Mouse (Mus musculus): ENCODE data around the gene Olfr331.
"Not testable (repeated sequence)": the region's sequence is repeated elsewhere in the genome, so short reads cannot be mapped to it uniquely, and the experiment has no call there.

Gene Olfr331

DNA sequence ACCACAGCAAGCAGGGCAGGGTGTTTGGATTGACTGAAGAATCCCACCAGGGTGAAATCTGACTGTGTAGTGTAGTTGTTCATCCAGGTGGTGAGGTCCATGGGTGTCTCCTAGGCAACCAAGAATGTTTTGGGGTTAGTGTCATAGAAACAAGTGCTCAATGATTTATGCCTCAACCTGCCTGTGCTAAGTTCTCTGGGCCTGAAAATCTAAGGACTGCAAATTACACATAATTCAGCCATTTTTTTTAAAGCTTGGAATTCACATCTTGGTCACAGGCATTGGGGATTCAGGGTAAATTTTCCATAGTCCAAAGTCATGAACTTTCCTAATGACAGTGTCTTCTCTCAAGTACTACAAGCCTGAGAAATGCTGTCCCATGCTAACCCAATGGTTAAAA lies at the start of gene Olfr331:
Gene Olfr331 (minus strand): TSS at position 101 of the 400 bp plus-strand sequence.
- not testable (repeated sequence) for DNase-seq

- no peak for DNase-seq
These were observed 44.0 kb upstream of the Olfr331 start, which contains the start of gene Olfr329-ps for GRCm38 (mm10) chr11:58546322-58546721. Gene Olfr329-ps (minus strand): TSS chr11:58546422.

- not testable (repeated sequence) for DNase-seq
These were observed 32.4 kb upstream of the Olfr331 start, which contains the start of gene Olfr330 for GRCm38 (mm10) chr11:58534736-58535135. Gene Olfr330 (minus strand): TSS chr11:58534836.

DNA sequence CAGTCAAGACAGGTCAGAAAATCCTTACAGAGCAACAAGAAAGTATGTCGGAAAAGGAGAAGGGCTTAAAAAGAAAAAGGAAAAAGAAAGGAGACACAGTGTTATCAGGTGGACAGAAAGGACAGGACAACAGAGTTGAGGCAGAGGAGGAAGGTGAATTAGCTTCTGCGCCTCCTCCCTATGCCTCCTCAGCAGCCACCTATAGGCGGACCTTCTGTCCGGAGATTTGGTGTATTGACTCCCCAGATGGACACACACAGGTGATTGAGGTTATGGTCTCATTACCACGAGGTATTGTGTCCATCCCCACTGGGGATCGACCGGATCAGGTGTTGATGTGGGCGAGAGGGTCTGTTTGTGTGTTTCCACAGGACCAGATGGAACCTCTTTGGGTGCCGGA lies 17.4 kb upstream of the Olfr331 start:
- DNase-seq, result peak; percentile 14

DNA sequence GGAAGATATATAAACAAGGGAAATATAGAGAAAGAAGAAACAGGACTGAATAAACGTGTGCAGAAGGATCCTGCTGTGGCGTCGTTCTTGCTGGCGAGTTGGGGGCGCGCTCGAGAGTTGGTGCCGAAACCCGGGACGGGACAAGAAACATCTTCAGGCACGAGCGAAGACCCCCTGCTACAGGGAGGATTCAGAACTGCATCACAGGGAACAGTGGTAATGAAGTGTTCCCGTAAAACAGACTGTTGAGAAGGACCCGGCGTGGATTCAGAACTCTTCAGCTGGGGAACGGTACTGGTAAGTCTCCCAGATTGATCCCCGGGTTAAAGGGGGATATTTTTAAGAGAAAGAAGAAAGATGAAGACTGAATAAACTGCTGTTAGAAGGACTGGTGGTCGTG lies 16.5 kb upstream of the Olfr331 start:
- peak; percentile 43 for DNase-seq

DNA sequence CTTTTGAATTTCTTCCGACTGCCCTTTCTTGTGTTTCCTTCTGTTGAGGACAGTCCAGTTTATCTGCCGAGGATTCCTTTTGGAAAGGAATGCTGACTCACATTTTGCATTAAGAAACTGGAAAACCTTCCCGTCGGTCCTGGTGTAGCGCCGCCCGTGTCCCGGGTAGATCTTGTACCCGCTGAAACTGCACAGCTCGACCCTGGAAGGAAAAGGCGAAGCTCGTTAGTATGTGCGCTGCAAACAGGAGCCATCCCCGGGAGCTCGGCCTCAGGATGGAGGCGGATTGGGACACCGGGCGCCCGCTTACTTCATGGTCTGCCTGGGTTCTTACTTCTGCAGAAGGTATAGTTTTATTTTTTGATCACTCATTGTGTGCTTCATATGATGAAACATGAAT lies 6.7 kb upstream of the Olfr331 start:
- DNase-seq, result not testable (repeated sequence)

DNA sequence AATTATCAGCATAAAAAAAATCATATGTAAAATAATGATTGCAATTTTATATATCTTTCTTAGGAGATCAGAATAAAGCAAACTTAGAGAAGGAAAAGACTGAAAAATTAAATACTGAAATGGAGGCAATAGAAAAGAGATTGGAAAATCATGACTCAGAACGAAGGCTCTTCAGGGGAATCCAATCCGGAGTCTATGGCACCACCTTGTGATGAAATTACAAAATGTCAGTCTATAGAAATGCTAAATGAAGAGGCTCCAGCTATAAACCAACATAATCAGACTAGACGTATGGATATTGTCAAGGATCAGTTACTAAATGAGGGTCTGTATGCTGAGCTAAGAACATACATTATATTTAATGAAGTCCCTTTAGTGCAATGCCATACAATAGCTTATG lies 3.1 kb downstream of the Olfr331 start:
- DNase-seq, result no peak

DNA sequence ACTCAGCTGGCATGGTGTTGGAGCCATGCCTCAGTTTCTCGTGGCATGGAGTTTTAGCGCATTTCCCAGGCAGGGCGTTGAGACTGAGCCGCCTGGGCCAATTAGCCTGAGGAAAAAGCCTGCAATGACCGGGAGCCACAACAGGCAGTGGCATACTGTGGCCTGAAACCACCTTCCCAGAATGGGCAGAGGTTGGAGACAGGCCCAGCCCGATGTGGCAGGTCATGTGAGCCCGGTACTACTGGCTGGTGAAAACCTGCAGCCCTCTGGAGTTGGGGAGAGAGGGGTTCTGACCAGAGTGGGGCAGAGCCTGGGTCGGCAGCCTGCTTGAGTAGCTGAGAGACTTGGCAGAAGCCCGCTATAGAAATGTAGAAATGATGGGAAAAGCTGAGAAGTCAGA lies 3.6 kb downstream of the Olfr331 start:
- no peak for DNase-seq

GRCm38 (mm10) chr11:58492455-58492854 lies 9.9 kb downstream of the Olfr331 start, which contains the start of gene Olfr332:
Gene Olfr332 (minus strand): TSS chr11:58492555.
- DNase-seq, result no peak

GRCm38 (mm10) chr11:58462170-58462569 lies 40.2 kb downstream of the Olfr331 start, which contains the start of gene Olfr30:
Gene Olfr30 (minus strand): TSS chr11:58462270.
- no peak for DNase-seq

DNA sequence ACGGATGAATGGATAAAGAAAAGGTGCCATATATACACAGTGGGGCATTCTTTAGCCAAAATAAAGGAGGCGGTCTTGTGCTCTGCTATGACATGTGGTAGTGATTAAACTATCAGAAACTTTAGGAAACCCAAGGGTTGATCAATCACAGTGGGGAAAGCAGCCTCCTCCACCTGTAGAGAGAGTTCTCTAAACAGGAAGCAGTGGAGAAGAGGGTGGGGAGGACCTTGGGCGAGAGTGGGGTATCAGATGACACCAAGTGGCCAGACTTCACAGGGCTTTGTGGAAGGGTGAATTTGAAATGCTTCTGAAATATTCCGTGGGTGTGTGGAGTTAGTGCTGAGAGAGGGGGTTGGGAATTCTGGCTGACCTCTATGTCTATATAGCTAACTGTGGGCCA lies 48.8 kb downstream of the Olfr331 start:
- no peak for DNase-seq

- no peak for DNase-seq
These were observed 49.6 kb downstream of the Olfr331 start, which contains the start of gene Lypd9 for GRCm38 (mm10) chr11:58452759-58453158. Gene Lypd9 (minus strand): TSS chr11:58452923.

All from kidney, adult 11 months (tissue).